Mouse (Mus musculus): ENCODE results near the gene Mxd3.

The Mxd3 gene

DNA sequence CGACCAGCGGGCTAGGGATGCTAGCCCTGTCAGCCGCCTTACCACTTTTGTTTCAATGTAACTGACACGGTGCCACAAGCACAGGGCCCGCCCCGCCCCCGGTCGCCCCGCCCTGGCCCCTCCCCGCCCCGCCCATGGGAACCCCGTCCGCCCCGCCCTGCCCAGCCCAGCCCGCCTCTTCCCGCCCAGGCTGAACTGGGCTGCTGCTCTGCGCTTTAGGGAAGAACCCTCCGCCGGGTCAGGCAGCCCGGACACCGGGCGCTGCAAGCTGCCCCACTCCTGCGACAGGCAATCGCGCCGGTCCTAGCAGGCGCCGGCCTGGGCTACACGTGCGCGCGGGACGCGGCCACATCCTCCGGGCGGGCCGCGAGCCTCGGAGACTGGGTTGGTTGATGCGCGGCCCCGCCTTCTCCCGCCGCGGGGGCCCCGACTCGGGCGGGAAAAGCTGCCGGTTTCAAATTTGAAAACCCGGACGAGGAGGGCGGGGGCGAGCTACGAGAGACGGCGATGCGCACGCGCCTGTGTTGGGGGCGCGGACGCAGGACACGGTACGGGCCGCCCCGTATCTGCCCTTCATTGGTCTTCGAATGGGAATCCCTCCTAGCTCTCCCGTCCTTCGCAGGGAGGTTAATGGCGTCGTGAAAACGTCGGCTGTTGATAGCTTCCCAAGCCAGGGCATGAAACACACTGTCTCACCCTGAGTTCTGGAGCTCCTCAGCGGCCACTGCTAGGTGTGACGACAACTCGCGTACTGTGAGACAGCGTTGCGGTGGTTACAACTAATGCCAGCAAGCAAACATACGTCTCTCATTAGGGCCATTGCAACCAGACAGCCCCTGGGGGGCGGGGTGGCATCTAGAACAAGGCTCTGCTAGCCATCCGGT is at the start of gene Mxd3:
Gene Mxd3, minus strand, starts transcription at position 141 of the 884 bp plus-strand sequence.
- DNase-seq (ENCODE audit: low read depth, low spot score), result peak; percentile 91

DNA sequence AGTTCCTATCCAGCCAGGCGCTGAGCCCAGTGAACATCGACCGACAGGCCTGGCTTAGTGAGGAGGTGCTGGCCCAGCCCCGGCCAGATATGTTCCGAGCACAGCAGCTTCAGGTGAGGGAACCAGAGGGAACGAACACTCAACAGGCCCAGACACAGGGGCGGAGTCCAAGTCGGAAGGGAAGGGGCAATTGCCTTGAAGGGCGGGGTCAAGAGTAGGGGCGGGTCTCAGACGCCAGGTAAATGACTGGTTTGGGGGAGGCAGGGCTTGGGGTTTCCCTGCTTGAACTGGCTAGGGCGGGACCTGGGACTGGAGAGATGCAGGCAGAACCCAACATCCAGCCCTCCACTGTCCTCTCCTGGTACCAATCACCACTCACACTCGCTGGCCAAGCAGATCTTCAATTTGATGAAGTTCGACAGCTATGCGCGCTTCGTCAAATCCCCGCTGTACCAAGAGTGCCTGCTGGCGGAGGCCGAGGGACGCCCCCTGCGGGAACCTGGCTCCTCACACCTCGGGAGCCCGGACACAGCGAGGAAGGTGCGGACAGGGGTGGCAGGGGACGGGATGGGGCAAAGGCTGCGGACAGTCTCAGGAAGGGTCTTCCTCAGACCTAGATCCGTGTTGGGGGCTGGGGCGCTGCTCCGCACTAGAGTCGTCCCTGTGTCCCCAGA is 49.4 kb upstream of the Mxd3 start:
- no peak for DNase-seq (ENCODE audit: low read depth, low spot score)

DNA sequence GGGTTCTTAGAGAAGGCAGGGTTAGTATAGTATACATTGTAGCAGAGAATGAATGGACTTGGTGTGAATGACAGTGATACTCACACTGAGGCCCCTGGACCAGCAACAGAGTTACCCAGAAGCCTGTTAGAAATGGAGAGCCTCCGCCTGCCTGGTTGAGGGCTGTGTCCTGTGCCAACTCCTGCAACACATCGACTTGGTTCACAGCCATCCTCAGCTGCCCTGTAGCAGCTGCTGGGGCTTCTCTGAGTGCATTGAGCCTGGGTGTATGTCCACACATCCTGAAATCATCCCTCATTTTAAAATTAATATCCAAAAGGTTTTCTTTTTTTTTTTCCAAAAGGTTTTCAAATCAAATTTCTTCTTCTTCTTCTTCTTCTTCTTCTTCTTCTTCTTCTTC is 46.3 kb upstream of the Mxd3 start:
- no peak for DNase-seq (ENCODE audit: low read depth, low spot score)

DNA sequence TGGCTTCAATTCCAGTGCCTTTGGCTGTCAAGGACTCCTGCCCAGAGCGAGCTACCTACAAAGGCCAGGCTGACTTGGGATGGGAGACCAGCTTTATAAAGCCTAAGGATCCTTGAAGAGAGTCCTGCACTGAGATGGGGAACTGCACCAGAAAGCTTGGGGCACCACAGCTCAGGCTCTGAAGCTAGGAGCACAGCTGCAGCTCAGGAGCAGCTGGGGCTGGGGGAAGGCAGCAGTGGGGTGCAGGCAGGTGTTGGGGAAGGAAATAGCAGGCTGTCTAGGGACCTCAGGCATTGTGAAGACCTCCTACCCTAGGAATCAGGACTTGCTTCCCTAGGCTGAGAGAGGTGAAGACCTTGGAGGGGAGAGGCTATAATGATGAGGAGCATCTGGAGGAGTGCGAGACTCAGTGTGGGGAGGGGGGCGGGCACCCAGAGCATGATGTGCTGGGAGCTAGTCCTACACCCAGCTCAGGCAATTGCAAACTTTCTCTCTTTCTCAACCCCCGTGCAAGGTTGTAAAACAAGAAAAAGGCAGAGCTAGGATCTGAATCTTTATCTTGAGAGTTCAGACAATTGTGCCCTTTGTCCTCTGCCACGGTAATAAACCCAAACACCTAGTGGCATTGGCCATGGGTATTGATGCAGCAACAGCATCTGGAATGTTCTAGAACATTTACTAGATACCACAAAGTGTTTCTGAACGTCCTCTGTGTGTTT is 44.7 kb upstream of the Mxd3 start:
- DNase-seq (ENCODE audit: low read depth, low spot score), result no peak

DNA sequence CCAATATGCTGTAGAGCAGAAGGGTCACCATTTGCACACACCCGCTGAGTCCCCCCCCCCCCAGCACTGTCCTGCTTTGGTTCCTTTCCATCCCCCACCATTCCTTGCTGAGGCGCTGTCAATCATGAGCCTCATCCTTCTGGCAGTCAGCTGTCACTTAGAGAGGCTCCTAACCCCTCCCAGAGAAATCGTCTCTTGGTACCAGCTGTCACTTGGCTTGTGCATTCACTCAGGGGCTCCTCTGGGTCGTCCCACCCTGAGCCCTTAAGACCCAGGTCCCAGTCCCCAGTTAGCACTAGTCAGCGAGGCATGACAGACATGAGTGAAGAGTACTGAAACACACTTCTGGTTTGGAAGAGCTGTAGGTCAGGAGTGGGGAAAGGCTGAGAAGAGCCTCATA is 42.1 kb upstream of the Mxd3 start:
- no peak for DNase-seq (ENCODE audit: low read depth, low spot score)

DNA sequence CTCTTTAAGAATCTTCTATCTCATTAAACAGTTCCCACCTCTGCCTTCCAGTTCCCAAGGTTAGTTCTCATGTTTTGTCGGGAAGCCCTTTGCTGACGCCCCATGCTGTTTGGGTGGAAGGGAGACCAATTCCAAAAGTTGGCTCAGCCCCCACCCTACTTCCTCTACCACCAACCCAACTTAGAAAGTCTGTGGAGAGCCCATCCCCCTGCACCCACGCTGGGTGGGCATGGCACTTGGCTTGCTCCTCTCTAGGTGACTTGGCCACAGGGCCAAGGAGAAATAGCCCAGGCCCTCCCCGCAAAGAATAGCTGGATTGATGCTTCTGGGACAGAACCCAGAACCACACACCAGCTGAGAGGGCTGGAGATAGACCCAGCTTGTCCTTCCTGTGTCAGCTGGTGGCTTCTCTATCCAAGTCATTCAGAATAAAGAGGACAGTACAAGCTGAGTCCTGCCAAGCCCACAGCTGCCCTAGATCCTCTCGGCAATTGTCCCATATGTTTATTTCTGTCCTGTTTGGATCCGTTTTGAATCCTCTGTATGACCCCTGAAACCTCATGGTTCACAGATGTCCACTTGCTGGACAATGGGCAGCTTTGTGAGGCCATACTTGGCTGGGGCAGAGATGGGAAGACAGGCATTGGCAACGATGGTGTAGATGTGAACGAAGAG is 41.5 kb upstream of the Mxd3 start:
- DNase-seq (ENCODE audit: low read depth, low spot score), result no peak

DNA sequence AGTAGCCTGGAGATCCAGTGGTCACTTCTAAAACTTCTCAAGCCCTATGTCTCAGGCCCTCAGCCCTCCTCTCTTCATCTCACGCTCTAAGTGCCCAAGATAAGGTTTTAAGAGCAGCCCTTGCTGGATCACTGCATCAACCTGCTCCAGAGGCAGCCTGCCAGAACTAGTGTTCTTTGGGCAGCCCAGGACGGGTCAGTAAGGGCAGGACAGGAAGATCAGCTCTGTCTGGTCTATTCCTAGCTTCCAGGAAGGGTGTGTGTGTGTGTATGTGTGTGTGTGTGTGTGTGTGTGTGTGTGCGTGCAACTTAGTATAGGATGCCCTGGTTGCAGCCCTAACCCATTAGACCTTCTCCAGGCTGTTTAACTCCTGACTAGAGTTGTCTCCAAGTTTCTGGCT is 40.6 kb upstream of the Mxd3 start:
- no peak for DNase-seq (ENCODE audit: low read depth, low spot score)

DNA sequence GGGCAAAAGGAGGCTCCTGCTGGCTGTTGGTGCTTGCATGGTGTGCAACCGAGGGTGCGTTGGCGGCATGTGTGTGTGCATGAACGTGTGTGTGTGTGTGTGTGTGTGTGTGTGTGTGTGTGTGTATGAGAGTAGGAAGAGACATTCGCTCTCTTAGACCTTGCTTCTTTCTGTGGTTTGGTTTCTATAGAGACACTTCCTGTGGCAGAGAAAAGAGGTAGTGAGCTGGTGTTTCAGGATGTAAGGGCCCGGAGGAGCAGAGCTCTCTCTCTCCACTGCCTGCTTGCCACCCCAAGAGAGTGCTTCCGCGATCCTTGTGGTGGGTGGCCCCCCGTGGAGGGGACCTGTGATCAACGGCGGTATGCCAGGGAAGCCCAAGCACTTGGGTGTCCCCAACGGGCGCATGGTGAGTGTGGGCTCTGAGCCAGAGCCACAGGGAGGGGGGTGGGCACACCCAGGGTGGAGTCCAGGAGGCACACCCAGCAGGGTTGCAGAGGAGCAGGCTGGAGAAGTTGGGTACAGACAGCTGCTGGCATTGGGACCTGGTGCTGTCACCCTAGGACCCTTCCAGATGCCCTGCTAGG is 40.0 kb upstream of the Mxd3 start, which contains the start of gene Rgs14:
Gene Rgs14, plus strand, starts transcription at position 202 of the 584 bp plus-strand sequence.
- DNase-seq (ENCODE audit: low read depth, low spot score), result peak; percentile 90

DNA sequence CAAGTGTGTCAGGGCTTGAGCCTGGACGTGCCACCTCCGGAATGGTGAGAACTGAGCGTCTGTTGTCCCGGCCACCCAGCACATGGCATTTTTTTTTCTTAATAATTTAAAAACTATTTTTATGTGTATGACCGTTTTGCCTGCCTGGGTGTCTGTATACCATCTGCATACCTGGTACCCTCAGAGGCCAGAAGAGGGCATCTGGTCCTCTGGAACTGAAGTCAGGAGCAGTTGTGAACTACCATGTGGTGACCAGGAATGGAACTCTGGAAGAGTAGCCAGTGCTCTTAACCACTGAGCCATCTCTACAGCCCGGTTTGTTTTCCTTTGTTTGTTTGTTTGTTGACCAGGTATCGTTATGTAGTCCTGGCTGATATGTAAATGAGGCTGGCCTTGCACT is 38.8 kb upstream of the Mxd3 start:
- DNase-seq (ENCODE audit: low read depth, low spot score), result no peak

DNA sequence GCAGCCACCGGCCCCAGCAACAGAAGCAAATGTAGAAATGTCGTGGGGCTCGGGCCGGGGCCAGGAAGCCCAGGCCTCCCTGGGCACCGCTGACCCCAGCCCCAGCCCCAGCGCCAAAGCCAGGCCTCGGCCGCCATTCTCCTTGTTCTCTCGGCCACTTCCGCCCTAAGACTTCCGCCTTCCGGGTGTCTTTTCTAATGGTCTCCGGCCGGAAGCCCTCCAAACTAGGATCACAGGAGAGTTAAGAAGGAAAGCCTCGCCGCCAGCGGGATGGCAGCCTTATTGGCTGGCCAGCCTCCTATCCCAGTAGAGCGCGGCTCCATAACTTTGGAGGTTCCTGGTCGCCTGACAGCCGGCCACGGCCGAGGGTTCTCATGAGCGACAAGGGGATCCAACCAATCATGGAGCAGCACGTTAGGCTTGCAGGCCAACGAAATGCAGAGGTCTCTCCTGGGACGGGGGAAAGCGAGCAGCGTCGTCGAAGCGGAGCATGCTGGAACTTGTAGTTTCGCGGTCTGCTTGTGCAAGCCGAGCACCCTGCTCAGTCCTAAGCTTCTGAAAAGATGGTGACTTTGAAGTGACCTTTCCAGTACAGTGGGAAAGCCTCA is 32.9 kb upstream of the Mxd3 start, which contains the start of gene Lman2:
Gene Lman2, minus strand, starts transcription at position 331 of the 608 bp plus-strand sequence.
- peak; percentile 95 for DNase-seq (ENCODE audit: low read depth, low spot score)

DNA sequence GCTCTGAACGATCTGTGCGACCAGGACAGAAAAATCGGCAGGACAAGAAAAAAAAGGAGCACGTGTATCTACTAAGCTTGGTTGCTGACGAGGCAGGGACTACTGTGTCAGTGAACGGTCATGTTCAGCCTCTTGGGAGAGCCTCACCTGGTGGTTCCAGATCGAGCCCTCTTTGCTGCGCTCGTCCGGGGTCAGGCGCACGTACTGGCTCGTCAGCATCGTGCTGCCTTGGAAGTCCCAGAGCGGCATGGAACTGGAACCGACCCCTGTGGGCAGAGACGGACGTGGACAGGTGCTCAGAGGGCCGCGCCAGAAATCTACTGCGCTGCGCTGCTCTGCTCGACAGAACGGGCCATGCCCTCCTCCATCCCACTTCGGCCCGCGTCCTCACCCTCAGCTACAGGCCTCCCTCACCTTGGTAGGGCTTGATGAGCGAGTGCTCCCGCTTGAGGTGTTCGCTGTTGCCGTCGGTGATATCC is 32.4 kb upstream of the Mxd3 start:
- DNase-seq (ENCODE audit: low read depth, low spot score), result no peak

DNA sequence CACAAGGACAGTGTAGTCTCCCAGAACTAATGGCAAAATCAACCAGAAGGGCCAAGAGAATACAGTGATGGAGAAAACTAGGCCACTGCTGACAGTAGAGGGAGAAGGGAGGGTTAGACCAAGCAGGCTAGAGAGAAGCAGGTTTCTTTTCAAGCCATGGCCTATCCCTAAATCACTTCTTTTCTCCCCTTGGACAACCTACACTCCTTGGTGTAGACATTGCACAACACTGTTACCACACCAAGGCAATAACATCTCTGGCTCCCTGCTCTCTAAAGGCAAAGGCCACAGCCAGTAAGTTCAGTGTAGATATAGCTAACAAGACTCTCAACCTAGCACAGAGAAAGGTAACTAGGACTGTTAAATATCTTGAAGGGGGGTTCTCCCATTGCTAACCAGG is 31.5 kb upstream of the Mxd3 start:
- no peak for DNase-seq (ENCODE audit: low read depth, low spot score)

DNA sequence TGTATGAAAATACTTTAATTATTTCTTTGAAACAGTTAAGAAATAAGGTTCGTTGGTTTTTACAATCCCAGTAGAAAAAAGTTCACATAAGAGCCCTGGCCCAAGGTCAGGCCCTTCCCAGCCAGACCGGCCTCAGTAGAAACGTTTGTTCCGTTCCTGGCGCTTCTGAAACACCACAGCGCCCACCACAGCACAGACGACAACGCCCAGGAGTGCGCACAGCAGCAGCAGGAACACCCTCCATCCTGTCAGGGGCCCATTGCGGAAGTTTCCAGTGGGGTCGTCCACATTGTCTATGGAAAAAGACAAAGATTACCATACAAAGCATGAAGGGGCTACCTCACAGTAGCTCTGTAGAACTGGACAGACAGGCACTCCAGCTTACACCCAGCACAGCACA is 17.1 kb upstream of the Mxd3 start:
- no peak for DNase-seq (ENCODE audit: low read depth, low spot score)

DNA sequence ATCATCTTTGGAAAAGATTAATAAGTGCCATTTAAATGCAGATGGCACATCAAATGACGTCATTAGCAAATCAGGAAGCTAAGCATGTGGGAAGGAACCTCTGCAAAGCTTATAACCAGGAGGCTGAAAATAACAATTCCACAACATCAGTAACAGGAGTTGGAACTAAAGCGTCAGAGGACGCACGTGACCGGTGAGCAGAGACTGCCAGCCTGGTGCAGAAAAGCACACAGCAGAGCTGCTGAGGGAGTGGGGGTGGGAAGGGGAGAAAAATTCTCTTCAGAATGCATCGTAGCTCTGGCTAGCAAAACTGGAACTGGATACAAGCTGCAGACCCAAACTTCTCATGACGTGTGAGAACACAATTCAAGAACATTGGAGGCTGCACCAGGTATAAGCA is 14.7 kb upstream of the Mxd3 start:
- DNase-seq (ENCODE audit: low read depth, low spot score), result no peak

DNA sequence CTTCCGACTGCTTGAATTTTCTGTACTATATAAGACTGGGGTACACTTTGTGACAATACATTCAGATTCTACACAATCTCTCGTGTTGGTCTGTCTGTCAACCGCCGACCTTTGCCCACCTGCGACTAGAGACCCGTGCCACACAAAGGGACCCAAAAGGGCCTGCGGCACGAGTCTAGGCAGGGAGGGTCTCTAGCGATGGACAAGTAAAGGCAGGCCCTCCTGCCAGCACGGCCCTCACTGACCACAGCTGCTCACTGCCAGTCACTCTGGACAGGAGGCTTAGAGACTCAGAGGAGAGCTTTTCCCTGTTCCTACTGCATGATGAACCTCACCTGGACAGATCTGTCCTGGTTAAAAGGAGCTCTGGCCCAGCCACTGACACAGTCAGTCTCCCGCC is 12.8 kb upstream of the Mxd3 start:
- no peak for DNase-seq (ENCODE audit: low read depth, low spot score)

DNA sequence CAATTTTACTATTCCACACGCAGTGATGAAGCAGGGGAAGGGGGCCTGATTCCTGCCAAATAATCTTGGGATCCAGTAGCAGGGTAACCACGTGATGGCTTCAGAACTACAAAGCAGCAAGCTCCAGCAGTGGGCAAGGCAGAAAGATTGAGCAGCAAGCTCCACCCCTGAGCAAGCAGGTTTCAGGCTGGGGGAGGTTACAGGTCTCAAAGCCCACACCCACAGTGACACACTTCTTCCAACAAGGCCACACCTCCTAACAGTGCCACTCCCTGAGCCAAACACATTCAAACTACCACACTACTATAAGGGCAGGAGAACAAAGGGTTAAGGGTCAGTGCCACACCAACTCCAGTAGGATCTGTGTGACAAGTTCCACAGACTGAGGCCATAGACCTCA is 9.6 kb upstream of the Mxd3 start:
- peak; percentile 61 for DNase-seq (ENCODE audit: low read depth, low spot score)

DNA sequence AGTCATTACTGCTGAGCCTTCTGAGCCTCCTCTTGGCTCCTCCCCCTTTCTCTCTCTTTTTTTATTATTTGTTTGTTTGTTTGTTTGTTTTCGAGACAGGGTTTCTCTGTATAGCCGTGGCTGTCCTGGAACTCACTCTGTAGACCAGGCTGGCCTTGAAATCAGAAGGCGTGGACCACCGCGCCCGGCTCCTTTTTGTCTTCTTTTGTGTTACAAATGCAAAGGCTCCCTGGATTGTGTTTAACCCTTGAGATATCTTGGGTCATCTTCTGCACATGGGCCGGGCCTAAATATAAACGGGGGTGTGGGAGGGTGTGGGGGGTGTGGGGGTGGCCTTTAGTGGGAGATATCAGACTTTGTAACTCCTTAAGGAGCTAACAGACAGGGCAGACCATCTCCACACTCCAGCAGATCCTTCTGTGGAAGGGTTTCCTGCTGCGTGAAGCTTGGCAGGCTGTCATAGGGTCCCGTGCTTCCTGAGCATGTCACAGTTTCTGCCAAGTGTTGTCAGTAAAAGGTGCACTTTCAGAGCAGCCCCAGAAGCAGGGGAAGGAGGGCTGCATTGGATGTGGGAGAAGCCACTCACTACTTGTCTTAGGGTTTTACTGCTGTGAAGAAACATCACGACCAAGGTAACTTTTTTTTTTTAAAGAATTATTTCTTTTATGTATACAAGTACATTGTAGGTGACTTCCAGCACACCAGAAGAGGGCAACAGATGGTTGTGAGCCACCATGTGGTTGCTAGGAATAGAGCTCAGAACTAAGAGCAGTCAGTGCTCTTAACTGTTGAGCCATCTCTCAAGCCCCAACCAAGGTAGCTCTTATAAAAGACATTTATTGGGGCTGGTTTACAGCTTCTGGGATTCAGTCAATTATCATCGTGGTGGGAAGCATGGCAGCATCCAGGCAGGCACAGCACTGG is 8.8 kb upstream of the Mxd3 start:
- no peak for DNase-seq (ENCODE audit: low read depth, low spot score)

DNA sequence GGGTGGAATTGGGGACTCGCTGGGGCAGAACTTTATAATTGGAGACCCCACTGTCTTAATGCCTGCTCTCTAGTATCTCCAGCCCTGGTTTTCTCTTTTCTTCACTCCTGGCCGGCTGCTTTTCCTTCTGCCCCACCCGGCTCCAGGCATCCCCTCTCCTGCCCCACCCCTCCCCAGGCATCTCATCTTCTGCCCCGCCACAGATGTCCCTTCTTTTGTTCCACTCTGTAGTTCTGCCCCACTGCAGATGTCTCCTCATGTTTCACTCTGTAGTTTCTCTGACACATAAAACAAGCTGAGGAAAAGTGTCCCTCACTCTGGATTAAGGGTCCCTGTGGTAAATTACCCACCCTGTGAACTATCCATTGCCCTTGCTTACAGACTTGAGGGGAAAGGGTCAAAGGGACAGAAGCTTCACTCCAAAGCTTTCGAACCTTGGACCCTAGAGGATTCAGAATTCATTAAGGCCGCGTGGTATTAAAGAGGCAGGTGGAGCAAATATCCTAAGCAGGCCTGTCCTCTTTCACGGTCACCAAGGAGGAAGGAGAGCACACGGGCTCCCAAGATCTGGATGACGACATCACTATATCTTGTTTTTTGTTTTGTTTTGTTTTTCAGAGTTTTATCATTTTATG is 7.8 kb upstream of the Mxd3 start:
- DNase-seq (ENCODE audit: low read depth, low spot score), result no peak

DNA sequence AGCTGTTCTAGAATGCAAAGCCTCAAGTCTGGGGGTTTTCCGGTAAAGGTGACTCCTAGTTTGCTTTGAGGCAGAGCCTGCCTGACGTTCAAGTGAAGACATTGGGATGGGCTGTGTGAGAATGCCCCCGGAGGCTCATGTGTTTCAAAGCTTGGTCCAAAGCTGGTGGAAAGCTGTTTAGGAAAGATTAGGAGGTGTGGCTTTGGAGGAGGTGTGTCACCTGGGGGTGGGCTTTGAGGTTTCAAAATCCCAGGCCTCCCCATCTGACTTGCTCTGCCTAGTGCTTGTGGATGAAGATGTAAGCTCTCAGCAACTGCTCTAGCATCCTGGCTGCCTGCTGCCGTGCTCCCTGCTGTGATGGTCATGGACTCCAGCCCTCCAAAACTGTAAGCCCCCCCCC is 6.1 kb upstream of the Mxd3 start:
- no peak for DNase-seq (ENCODE audit: low read depth, low spot score)
